Mouse (Mus musculus) adrenal gland, adult 8-10 months (tissue): ENCODE measurements around the gene Amt. TPM values are rescaled to one million over a fixed set of nuclear protein-coding genes. Genes with fewer than 3 reads are reported as not detected.

Experiments used
- DNase-seq: peaks from one replicate; pipeline ENCODE4 v3.0.0; 2022
- total RNA-seq, 4 experiments: library from RNA; stranded (reverse); gene quantifications; 2 replicates each; pipeline ENCODE4 v1.2.4; 2022

Gene Amt
- total RNA-seq, 4 experiments from 2014 or later = 3.8 to 10.9 (median 7.1) TPM

- peak; percentile 93 for DNase-seq
Measured at GRCm38 (mm10) chr9:108338886-108339781, 42.5 kb downstream of the Amt start, which contains the start of gene Gpx1. Gene Gpx1 (plus strand): TSS chr9:108338903.

- DNase-seq = peak; percentile 45
Measured at GRCm38 (mm10) chr9:108339886-108340257, 43.2 kb downstream of the Amt start.

GRCm38 (mm10) chr9:108340258-108341138 lies 43.8 kb downstream of the Amt start:
- DNase-seq = peak; percentile 59

- DNase-seq = no peak
Measured at GRCm38 (mm10) chr9:108341139-108341475, 44.5 kb downstream of the Amt start.

GRCm38 (mm10) chr9:108341801-108342200 lies 45.1 kb downstream of the Amt start:
- no peak for DNase-seq

GRCm38 (mm10) chr9:108342301-108342831 lies 45.7 kb downstream of the Amt start:
- no peak for DNase-seq

- DNase-seq = no peak
Measured at GRCm38 (mm10) chr9:108343331-108343730, 46.7 kb downstream of the Amt start.

GRCm38 (mm10) chr9:108343835-108344234 lies 47.2 kb downstream of the Amt start:
- DNase-seq = no peak

- no peak for DNase-seq
Measured at GRCm38 (mm10) chr9:108344471-108344870, 47.8 kb downstream of the Amt start.

GRCm38 (mm10) chr9:108347024-108347423 lies 50.4 kb downstream of the Amt start:
- no peak for DNase-seq

- DNase-seq = peak; percentile 79
Measured at GRCm38 (mm10) chr9:108347540-108348289, 51.1 kb downstream of the Amt start, which contains the start of gene Usp4. Gene Usp4 (plus strand): TSS chr9:108347853.

GRCm38 (mm10) chr9:108348290-108348680 lies 51.6 kb downstream of the Amt start:
- DNase-seq = no peak

GRCm38 (mm10) chr9:108349727-108350126 lies 53.1 kb downstream of the Amt start:
- DNase-seq = no peak

Other genes starting within 250 kb of the Amt start
- 10 to 100 TPM; 23.5 to 31.6 (median 28.2) TPM for gene Gmppb, start 247.6 kb upstream of the Amt start, total RNA-seq
- 1 to 10 TPM; 2.4 to 6.6 (median 4.1) TPM for gene Amigo3, start 243.7 kb upstream of the Amt start, total RNA-seq
- under 1 TPM in 1 of 4 experiments, not detected in 3; 0.10 TPM for gene Mst1, start 216.4 kb upstream of the Amt start, total RNA-seq
- gene Rnf123, start 213.5 kb upstream of the Amt start, total RNA-seq = 100 to 1,000 TPM in 1 of 4 experiments, 10 to 100 TPM in 3; 68.2 to 108 (median 86.5) TPM
- 100 to 1,000 TPM; 104 to 125 (median 109) TPM for gene Apeh, start 202.2 kb upstream of the Amt start, total RNA-seq
- 1 to 10 TPM; 3.7 to 6.8 (median 6.4) TPM for gene Bsn, start 106.5 kb upstream of the Amt start, total RNA-seq
- 100 to 1,000 TPM; 134 to 165 (median 148) TPM for gene Dag1, start 32.9 kb upstream of the Amt start, total RNA-seq
- gene Nicn1, start 6.4 kb upstream of the Amt start, total RNA-seq = 10 to 100 TPM; 29.5 to 49.1 (median 41.4) TPM
- gene Rhoa, start 9.3 kb downstream of the Amt start, total RNA-seq = 100 to 1,000 TPM; 307 to 342 (median 321) TPM
- gene Tcta, start 9.3 kb downstream of the Amt start, total RNA-seq = 10 to 100 TPM; 56.0 to 68.0 (median 62.2) TPM
- 100 to 1,000 TPM; 524 to 812 (median 629) TPM for gene Gpx1, start 42.0 kb downstream of the Amt start, total RNA-seq
- 100 to 1,000 TPM; 124 to 152 (median 132) TPM for gene Usp4, start 51.0 kb downstream of the Amt start, total RNA-seq
- 1 to 10 TPM in 3 of 4 experiments, under 1 TPM in 1; 0.96 to 1.6 (median 1.3) TPM for gene 1700102P08Rik, start 96.0 kb downstream of the Amt start, total RNA-seq
- under 1 TPM in 1 of 4 experiments, not detected in 3; 0.10 TPM for gene Ccdc36, start 131.6 kb downstream of the Amt start, total RNA-seq
- not detected for gene BC048562, start 139.6 kb downstream of the Amt start, total RNA-seq
- gene Ccdc71, start 163.7 kb downstream of the Amt start, total RNA-seq = 10 to 100 TPM; 46.6 to 56.5 (median 52.7) TPM
- 10 to 100 TPM; 19.7 to 48.3 (median 33.1) TPM for gene Klhdc8b, start 164.7 kb downstream of the Amt start, total RNA-seq
- gene Lamb2, start 182.9 kb downstream of the Amt start, total RNA-seq = 100 to 1,000 TPM; 117 to 175 (median 152) TPM
- 100 to 1,000 TPM; 239 to 312 (median 257) TPM for gene Usp19, start 193.7 kb downstream of the Amt start, total RNA-seq
- gene Qars, start 210.9 kb downstream of the Amt start, total RNA-seq = 100 to 1,000 TPM; 181 to 239 (median 220) TPM
- gene Qrich1, start 220.0 kb downstream of the Amt start, total RNA-seq = 100 to 1,000 TPM; 131 to 151 (median 139) TPM